In genomic region chr3:90357959-90358358, GRCm38 (mm10) we compare ENCODE assay signal across 16 mouse cellular contexts.
"Had no signal": no experiment of that assay in that cellular context is flagged by ENCODE, and none has a peak within 500 bp of the region (broad histone marks: within the 10 kb centered on the region; RNA-seq: fewer than 3 reads in every experiment).

No protein-coding gene starts in this region.

- H3K9me3 ChIP-seq: neural tube, embryonic 13.5 days; neural tube, embryonic 15.5 days; stomach, embryonic 15.5 days had no signal

- H3K27ac ChIP-seq: neural tube, embryonic 13.5 days; neural tube, embryonic 15.5 days; stomach, embryonic 15.5 days; stomach, postnatal 0 days had no signal

- DNase-seq: retina, postnatal 1 day; right cerebral cortex, adult 18-20 months; right cerebral cortex, postnatal 14 days; right cerebral cortex, postnatal 25 days; right cerebral cortex, postnatal 4 days; spleen, adult 18-20 months; thymus, adult 18-20 months; thymus, adult 2 months; thymus, postnatal 14 days; thymus, postnatal 25 days; thymus, postnatal 36 days; thymus, postnatal 4 days had no signal

- H3K4me3 ChIP-seq: neural tube, embryonic 13.5 days; neural tube, embryonic 15.5 days; stomach, embryonic 15.5 days had no signal

- H3K4me2 ChIP-seq: neural tube, embryonic 13.5 days; neural tube, embryonic 15.5 days; stomach, embryonic 15.5 days had no signal

- H3K4me1 ChIP-seq: neural tube, embryonic 13.5 days; neural tube, embryonic 15.5 days; stomach, embryonic 15.5 days had no signal

- H3K9ac ChIP-seq: neural tube, embryonic 13.5 days; neural tube, embryonic 15.5 days; stomach, embryonic 15.5 days had no signal

- H3K27me3 ChIP-seq: neural tube, embryonic 13.5 days; neural tube, embryonic 15.5 days; stomach, embryonic 15.5 days had no signal
